Mouse (Mus musculus) heart, embryonic 14.5 days (tissue): ENCODE measurements around the gene Tnpo1. TPM values are rescaled to one million over a fixed set of nuclear protein-coding genes. Genes with fewer than 3 reads are reported as not detected.

Source experiments
- ATAC-seq: fragments of 200-750 bp; cut with Nextera tagmentation; 2 replicates; pipeline ENCODE4 v1.8.0; 2017; ENCODE audit warnings: low read depth, moderate TSS enrichment; ENCODE audit not compliant: insufficient number of reproducible peaks, insufficient read depth, low FRiP score
- H3K27ac ChIP-seq, 2 experiments: fragments of 200-500 bp in 1 of 2; fragments of 300-500 bp in 1 of 2; sonication (generic) in 1 of 2; replicated peaks in 1 of 2; 2 replicates each; pipeline ENCODE4 v1.5.1; 2012 to 2014; ENCODE audit warnings: low read depth in 2 of 2, low read length in 2 of 2, control low read depth in 1 of 2, mild to moderate bottlenecking in 1 of 2, mixed read lengths in 1 of 2; ENCODE audit not compliant: control insufficient read depth in 1 of 2, insufficient read depth in 1 of 2
- H3K27me3 ChIP-seq: fragments of 300-500 bp; sonication (generic); 2 replicates; pipeline ENCODE4 v1.6.1; 2014; ENCODE audit warnings: mild to moderate bottlenecking, low read length, control low read depth; ENCODE audit not compliant: control insufficient read depth, insufficient read depth
- H3K36me3 ChIP-seq: fragments of 300-500 bp; sonication (generic); 2 replicates; pipeline ENCODE4 v1.6.1; 2014; ENCODE audit warnings: mild to moderate bottlenecking, control low read depth, low read length, mixed read lengths; ENCODE audit not compliant: control insufficient read depth, insufficient read depth
- H3K4me1 ChIP-seq, 2 experiments: fragments of 200-500 bp in 1 of 2; fragments of 300-500 bp in 1 of 2; sonication (generic) in 1 of 2; 2 replicates each; pipeline ENCODE4 v1.6.1; 2012 to 2014; ENCODE audit warnings: low read length in 2 of 2, control low read depth in 1 of 2, mixed read lengths in 1 of 2; ENCODE audit not compliant: control insufficient read depth in 2 of 2, insufficient read depth in 2 of 2
- H3K4me2 ChIP-seq: fragments of 300-500 bp; sonication (generic); 2 replicates; pipeline ENCODE4 v1.6.1; 2014; ENCODE audit warnings: mild to moderate bottlenecking, low read length
- H3K4me3 ChIP-seq, 2 experiments: fragments of 200-500 bp in 1 of 2; fragments of 300-500 bp in 1 of 2; sonication (generic) in 1 of 2; 2 replicates each; pipeline ENCODE4 v1.5.1; 2012 to 2014; ENCODE audit warnings: low read length in 2 of 2, mild to moderate bottlenecking in 2 of 2, control low read depth in 1 of 2, low read depth in 1 of 2, moderate library complexity in 1 of 2; ENCODE audit not compliant: control insufficient read depth in 1 of 2, insufficient read depth in 1 of 2
- H3K9ac ChIP-seq: fragments of 300-500 bp; sonication (generic); 2 replicates; pipeline ENCODE4 v1.6.1; 2014; ENCODE audit warnings: mild to moderate bottlenecking, low read length
- H3K9me3 ChIP-seq: fragments of 300-500 bp; sonication (generic); 2 replicates; pipeline ENCODE4 v1.6.1; 2016; ENCODE audit warnings: low read length, control low read depth; ENCODE audit not compliant: control insufficient read depth
- WGBS: fragments of 180-500 bp; shearing (Covaris S2); extraction: QIAGEN DNeasy Blood & Tissue Kit; methylation state at CpG from one replicate; pipeline ENCODE4 v1.1.7; 2014; 5-methylcytosine and 5-hydroxymethylcytosine counted together
- polyA plus RNA-seq: library from polyadenylated mRNA; unstranded; fragments of >200 nt; fragmentation: Nextera tagmentation; extraction: Ambion mirVana; gene quantifications from 2 replicates; pipeline ENCODE4 v1.2.1, GENCODE M21; 2014

Tnpo1 gene
- polyA plus RNA-seq, 1 experiment from 2014 or later = 39.6 TPM

DNA sequence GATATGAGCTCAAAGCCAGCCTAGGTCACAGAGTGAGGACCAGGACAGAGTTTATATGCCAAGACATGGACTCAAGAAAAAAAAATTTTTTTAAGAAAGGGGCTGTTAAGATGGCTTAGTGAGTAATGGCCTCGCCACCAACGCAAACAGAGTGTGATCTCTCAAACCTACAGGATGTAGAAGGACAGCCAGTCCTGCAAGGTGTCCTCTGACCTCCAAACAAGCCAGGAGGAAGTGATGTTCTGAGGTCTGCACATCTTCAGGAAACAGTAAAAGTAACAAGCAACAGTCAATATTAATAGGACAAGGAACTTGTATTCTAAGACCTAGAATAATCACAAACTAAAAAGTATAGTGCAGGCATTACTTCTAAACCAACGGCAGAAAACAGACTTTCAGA, 123.2 kb downstream of the Tnpo1 start:
- Histone ChIP-seq H3K4me2 (no peak overlapping the region), H3K4me3 (no peak overlapping the region), H3K4me1 (no peaks in the 10 kb centered on the region), H3K27me3 (no peaks in the 10 kb centered on the region), H3K36me3 (peaks cover 54% of the 10 kb centered on the region), H3K9me3 (peaks cover 6% of the 10 kb centered on the region), H3K27ac (no peak overlapping the region), H3K9ac (no peak overlapping the region)
- ATAC-seq = no peak
- 81% methylated on average over 3 of the region's 3 CpGs for WGBS

DNA sequence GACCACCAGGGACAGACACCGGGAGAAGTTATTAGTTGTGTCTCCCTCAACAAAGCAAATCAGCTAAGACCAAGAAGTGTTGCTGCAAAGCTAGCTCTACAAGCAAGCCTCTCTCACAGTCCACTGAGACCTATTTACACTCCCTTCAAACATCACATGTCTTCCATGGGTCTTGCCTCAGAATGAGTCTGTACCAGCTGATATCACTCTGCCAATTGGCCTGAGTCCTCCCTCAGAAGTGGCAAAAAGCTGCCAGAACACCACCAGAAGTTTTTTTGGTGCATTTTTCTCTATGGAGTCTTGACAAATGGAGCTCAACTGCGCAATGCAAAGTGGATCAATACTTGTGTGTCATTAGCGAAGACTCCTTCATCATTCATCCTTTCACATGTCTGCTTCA, 130.7 kb downstream of the Tnpo1 start:
- peaks cover 41% of the 10 kb centered on the region for H3K36me3 ChIP-seq
- H3K4me1 ChIP-seq = no peaks in the 10 kb centered on the region
- H3K9ac ChIP-seq = no peak overlapping the region
- peaks cover 4% of the 10 kb centered on the region for H3K9me3 ChIP-seq
- H3K4me3 ChIP-seq = no peak overlapping the region
- H3K27me3 ChIP-seq = no peaks in the 10 kb centered on the region
- ATAC-seq = no peak
- 97% methylated on average over 3 of the region's 3 CpGs for WGBS
- H3K27ac ChIP-seq = no peak overlapping the region
- no peak overlapping the region for H3K4me2 ChIP-seq

DNA sequence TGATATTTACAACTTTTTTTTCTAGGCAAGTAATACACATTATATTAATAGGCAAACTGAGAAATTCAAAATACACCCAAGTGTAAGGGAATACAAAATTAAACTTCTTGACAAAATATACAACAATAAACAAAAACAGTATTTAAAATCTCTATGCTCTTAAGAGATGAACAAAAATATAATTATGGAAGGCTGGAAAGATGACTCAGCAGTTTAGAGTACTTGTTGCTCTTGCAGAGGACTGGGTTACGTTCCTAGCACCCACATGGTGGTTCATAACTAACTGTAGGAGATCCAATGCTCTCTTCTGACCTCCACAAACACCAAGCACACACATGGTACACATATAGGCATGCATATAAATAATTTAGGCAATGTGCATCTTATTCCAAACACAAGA, 133.3 kb downstream of the Tnpo1 start:
- ATAC-seq = no peak
- no peaks in the 10 kb centered on the region for H3K9me3 ChIP-seq
- H3K36me3 ChIP-seq = peaks cover 27% of the 10 kb centered on the region
- H3K4me3 ChIP-seq = no peak overlapping the region
- H3K4me2 ChIP-seq = no peak overlapping the region
- H3K4me1 ChIP-seq = no peaks in the 10 kb centered on the region
- WGBS = 100% methylated on average over 1 of the region's 1 CpGs
- H3K27ac ChIP-seq = no peak overlapping the region
- H3K27me3 ChIP-seq = no peaks in the 10 kb centered on the region
- no peak overlapping the region for H3K9ac ChIP-seq

DNA sequence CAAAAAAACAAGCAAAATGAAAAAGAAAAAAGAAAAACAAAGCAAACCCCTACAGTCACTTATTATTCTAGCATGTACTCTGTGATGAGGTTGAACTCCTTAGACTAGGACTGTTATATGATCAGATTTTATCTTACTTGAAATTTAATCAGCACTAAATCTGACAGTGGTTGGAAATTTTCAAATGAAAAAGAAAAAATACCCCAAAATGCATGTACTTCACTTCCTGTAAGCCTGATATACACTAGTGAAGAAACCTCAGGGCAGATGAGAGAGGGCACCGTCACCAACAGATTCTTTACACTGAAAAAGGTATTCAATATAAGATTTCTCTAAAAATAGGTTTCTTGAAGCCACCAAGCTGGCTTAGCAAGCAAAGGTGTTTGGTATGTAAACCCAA, 134.5 kb downstream of the Tnpo1 start:
- no peaks in the 10 kb centered on the region for H3K27me3 ChIP-seq
- WGBS = 81% methylated on average over 1 of the region's 1 CpGs
- no peak overlapping the region for H3K27ac ChIP-seq
- H3K9ac ChIP-seq = no peak overlapping the region
- peaks cover 20% of the 10 kb centered on the region for H3K36me3 ChIP-seq
- H3K4me1 ChIP-seq = peaks cover 0 to 8% of the 10 kb centered on the region in 2 experiments; a peak in 2 of 4 replicates
- H3K4me2 ChIP-seq = no peak overlapping the region
- no peaks in the 10 kb centered on the region for H3K9me3 ChIP-seq
- no peak overlapping the region for H3K4me3 ChIP-seq
- no peak for ATAC-seq

Other genes with a start within 250 kb of the Tnpo1 start
- 1.4 and 2.1 TPM in 2 replicates for gene Tmem171, start 231.6 kb downstream of the Tnpo1 start, polyA plus RNA-seq
- gene Fcho2, start 110.9 kb downstream of the Tnpo1 start, polyA plus RNA-seq = 28.0 and 29.4 TPM in 2 replicates
- not detected in 2 replicates for gene 1700024P04Rik, start 58.2 kb upstream of the Tnpo1 start, polyA plus RNA-seq